Mouse (Mus musculus) C2C12 (cell line): Measurements from ENCODE around the gene Knl1.

ENCODE experiments used
- CTCF ChIP-seq: IDR thresholded peaks from one replicate; pipeline ENCODE4 v1.5.1; 2011; ENCODE audit not compliant: control insufficient read depth, insufficient read depth, insufficient read length
- MYOD1 ChIP-seq: IDR thresholded peaks from one replicate; pipeline ENCODE4 v1.6.1; 2011; ENCODE audit warnings: low read depth; ENCODE audit not compliant: control insufficient read depth, insufficient read length

- TF ChIP-seq MYOD1 = no peak
- no peak for TF ChIP-seq CTCF
Observed at GRCm38 (mm10) chr2:119035397-119035745, 11.5 kb upstream of the Knl1 start.
